Mouse (Mus musculus): Measurements from ENCODE around the gene Mark4.

Mark4 gene

DNA sequence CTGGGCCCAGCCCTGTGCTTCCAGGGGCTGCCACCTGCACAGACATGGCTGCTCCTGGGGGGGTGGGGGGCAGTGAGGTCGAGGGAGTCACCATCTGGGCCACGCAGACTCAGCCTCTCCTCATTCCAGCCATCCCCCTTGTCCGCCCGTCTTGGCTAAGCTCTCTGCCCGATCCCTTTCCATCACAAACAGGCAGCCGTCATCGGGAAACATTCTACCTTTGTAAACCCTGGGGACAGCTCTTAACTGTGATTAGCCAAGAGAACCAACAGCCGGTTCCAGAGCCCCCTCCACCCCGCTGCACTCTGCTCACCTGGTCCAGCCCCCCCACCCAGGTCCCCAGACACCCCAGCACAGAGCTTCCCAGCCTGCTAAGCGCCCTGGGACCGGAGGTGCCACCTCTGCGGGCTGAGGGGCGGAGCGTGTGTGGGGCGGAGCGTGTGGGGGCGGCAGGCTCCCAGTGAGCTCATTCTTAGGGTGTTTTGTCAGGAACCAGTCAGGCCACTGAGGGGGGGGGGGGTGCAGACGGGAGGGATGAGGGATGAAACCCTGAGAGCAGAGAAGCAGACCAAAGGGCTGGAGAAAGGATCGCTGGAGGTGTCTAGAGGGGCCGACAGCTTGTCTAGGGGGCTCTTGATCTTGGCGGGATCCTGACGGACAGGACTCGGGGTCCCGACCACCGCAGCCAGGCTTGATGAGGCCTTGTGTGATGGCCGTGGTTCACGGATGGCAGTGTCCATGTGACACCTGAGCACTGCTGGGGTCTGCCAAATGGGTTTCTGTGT lies 58.9 kb downstream of the Mark4 start:
- DNase-seq (ENCODE audit: low spot score in 2 of 2): no peak

DNA sequence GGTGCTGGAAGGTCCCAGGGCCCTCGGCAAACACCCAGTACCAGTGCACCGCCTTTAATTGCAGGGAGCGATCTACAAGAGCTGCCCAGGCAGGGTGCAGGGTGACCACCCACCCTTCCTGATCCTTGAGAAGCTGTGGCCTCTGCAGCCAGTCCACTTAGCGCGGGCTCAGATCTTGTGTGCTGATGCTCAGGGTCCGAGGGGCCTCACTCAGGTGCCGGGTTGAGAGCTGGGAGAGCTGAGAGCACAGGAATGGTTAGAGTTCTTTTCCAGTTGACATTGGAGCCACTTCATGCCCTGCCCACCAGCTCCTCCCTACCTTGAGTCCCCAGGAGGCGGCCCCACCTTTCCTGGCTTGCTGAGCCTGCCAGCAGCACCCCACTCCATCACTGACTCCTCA lies 64.1 kb downstream of the Mark4 start:
- no peak for DNase-seq (ENCODE audit: low spot score in 2 of 2)

DNA sequence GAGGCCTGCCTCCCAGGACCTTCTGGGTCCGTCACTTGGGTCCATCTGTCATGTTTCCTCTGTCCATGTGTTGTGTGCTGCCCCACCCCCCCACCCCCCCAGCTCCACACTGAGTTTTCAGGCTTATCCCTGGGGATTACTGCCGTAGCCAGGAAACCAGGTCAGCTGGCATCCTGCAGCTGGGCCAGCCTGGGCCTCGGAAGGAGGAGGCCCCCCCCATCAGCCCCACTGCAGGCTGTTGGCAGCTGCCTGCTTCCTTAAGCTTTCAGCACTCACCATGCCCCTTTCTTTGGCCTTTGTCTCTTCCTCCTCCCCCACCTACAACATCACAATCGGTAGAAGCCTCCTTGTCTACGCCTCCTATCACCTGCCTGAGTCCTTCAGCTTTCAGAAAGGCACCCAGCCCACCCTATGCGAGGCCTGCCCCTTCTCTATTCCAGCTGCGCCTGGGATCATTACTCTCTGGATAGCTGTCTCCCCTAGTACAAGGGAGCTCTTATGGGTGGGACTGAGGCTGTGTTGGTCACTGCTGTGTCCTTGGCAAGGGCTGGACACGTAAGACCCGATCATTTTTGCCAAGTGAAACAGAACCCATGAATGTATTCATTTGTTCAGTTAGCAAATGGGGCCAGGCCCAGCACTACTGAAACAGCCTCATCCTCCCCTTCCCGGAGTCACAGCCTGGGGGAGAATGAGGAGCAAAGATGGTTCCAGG lies 69.8 kb downstream of the Mark4 start:
- DNase-seq (ENCODE audit: low spot score in 2 of 2): peak in 1 of 2 experiments; percentile 19

DNA sequence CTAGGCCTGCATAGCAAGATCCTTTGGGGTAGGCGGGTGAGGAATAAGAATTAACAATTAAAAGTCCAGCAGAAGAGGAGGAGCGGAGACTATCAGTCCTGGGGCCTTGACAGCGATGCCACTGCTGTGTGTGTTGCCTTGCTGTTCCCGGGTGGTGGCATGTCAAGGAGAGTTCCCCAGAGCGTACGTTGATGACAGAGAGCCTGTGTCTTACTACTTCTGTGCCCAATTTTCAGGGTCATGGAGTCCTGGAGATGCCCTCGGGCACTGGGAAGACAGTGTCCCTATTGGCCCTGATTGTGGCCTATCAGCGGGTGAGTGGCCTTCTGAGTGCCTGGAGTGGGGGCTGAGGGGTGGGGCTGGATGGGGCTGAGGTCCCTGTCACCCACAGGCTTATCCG lies 74.9 kb downstream of the Mark4 start:
- DNase-seq (ENCODE audit: low spot score in 2 of 2): no peak

DNA sequence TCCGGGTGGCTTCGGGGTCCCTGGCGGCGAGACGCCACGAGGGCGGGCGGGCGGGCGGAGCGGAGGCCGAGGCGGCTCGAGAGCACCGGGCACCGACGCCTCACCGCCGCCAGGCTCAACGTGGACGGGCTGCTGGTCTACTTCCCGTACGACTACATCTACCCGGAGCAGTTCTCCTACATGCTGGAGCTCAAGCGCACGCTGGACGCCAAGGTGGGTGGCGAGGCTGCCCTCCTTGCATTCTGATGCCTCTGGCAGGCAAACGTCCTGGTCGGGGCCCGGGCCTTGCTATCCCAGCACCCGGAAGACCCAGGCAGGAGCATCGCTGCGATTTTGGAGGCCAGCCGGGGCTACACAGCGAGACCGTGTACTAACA lies 76.5 kb downstream of the Mark4 start:
- DNase-seq (ENCODE audit: low spot score in 2 of 2): no peak

DNA sequence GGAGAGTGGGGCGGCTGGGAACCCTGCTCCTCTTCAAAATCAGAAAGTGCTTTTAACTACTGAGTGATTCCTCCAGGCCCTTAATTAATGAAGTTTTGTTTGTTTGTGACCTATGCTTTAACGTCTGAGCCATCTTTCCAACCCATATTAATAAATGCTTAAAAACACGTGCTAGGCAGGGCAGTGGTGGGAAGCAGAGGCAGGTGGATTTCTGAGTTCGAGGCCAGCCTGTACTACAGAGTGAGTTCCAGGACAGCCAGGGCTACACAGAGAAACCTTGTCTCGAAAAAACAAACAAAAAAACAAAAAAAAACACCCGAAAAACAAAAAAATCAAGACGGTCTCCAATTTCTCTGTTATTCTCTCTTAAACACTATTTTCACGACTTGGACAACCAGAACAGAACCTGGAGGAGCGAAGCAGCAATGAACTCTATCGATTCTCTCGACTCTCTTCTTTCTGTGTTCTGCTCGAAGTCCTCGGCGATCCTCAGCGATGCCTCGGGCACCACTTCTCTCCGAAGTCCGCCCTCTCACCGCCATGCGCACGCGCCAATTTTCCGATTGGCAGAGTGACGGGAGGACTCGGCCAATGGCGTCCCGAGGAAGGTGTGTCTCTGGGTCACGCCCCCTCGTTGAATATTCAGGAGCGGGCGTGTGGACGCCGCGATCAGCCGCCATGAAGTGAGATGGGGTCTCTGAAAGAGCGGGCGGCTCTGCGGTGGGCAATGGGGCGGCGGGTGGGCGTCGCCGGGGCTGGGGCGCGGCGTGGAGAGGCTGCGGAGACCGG lies 77.0 kb downstream of the Mark4 start, which contains the start of gene Ercc2:
Gene Ercc2, plus strand, starts transcription at position 634 of the 789 bp plus-strand sequence.
- peak; percentile 98 to 99 for DNase-seq (ENCODE audit: low spot score in 2 of 2)

DNA sequence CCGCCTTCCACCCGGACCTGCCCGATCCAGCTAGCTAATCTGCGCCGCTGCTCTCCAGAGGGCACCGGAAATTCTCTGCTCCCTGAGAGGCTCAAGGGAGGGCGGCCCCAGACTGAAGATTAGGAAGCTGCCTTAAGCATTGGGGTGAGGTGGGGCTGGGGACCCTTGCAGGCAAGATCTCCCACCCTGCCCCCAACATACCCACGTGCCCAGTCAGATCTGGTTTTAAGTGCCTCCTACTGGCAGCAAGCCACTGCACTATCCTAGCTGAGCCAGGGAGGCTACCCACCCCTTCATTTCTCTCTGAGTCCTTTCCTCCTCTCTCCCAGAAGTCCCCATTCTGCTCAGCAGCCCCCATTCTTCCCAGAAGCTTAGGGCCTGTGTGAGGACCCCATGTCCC lies 80.6 kb downstream of the Mark4 start:
- no peak for DNase-seq (ENCODE audit: low spot score in 2 of 2)

DNA sequence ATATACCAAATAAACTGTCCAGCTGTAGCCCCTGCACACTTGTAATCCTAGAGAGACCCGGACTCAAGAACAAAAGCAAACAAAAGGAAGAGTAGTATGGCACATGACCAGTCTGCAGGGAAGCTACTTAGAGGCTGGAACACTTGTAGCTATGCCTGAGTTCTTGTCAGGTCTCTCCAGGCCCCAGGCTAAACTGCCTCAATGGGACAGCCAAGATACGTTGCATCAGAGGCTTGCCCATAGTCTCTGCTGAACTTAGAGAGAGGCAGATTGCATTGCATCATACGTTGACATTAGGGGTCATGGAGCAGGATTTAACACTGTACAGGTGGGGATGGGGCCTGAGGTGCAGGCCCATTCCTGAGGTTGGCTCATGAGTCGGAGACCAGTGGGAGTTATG lies 82.6 kb downstream of the Mark4 start:
- DNase-seq (ENCODE audit: low spot score in 2 of 2): no peak

DNA sequence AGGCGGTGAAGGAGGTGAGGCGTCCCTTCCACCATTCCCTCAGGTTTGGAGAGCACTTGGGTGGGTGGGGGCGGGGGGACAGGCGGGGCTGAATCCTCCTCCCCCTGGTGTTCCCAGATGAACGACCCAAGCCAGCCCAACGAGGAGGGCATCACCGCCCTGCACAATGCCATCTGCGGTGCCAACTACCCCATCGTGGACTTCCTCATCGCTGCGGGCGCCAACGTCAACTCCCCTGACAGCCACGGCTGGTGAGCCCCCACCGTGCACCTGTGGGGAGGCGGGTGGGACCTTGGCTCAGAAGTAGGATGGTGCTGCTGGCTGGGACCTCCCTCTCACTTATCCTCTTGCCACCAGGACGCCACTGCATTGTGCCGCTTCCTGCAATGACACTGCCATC lies 83.3 kb downstream of the Mark4 start:
- DNase-seq (ENCODE audit: low spot score in 2 of 2): no peak

Data from frontal cortex, postnatal 36 days (tissue).